8 mouse cellular contexts compared by ENCODE assay signal in the genomic region with DNA sequence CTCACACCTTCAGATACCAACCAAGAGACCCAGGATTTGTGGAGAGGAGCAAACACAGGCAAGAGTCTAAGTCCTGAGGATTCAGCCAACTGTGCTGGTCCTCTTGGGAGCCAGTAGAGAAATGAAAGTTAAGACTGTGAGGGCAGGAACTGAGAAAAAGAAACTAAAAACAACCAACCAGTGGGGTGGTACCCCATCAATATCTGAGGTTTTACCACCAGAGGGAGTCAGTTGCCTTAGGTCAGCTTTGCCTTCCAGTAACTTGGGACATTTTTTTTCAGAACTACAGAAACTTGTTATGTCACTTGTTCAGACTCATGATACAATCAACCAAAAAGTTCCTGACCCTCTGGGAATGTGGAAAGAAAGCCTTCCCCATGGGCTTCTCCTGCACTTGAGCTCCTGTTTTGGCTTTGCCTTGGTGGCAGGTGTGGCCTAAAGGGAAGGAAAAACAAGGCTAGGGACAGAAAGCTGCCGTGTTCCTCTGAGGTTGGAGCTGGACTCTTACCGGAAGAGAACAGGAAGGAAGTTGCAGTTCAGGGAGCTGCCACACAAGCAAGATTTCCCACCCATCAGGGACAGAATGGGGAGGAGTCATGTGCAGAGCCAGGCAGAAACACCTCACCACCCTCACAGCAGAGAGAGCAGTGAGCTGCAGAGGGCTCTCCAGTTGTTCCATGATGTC. TPM values are rescaled to one million over a fixed set of nuclear protein-coding genes. Genes with fewer than 3 reads are reported as not detected.
DNase-seq lines count a peak whose midpoint lies in the region; ATAC-seq and TF ChIP-seq lines count a peak whose summit lies in the region.

No protein-coding gene starts in this region.

- TF ChIP-seq CTCF in cerebellum, adult 2 months (IDR thresholded peaks at IDR 0.05; ENCODE audit: borderline replicate concordance, insufficient read depth, low read depth, low read length): no peak

- 0% methylated on average over 2 of the region's 2 CpGs for WGBS in macrophage (ENCODE audit: missing documents)
- 73% methylated on average over 2 of the region's 2 CpGs for WGBS in cerebellum, adult 2 months
- WGBS in midbrain, embryonic 16.5 days: 80% methylated on average over 2 of the region's 2 CpGs

- H3K9me3 ChIP-seq in midbrain, embryonic 16.5 days (replicated peaks; ENCODE audit: control insufficient read depth, low read length, poor library complexity, severe bottlenecking): no peaks in the 10 kb centered on the region

- peak overlapping the region; percentile 53 for H3K4me3 ChIP-seq in macrophage (ENCODE audit: inconsistent target)
- no peak overlapping the region for H3K4me3 ChIP-seq in cerebellum, adult 2 months (replicated peaks; ENCODE audit: insufficient read depth, low read depth, low read length)
- no peak overlapping the region for H3K4me3 ChIP-seq in midbrain, embryonic 16.5 days (ENCODE audit: low read depth, low read length)

- no peak overlapping the region for H3K9ac ChIP-seq in midbrain, embryonic 16.5 days (ENCODE audit: low read depth, low read length)

- peak overlapping the region; percentile 88 for H3K27ac ChIP-seq in macrophage
- H3K27ac ChIP-seq in cerebellum, adult 2 months (ENCODE audit: insufficient read depth, low read length): no peak overlapping the region; the same call in 1 of the 2 replicates
- no peak overlapping the region for H3K27ac ChIP-seq in midbrain, embryonic 16.5 days (ENCODE audit: low read length)

- no peaks in the 10 kb centered on the region for H3K27me3 ChIP-seq in cerebellum, adult 2 months (ENCODE audit: control insufficient read depth, insufficient read depth, low read length)
- H3K27me3 ChIP-seq in midbrain, embryonic 16.5 days (ENCODE audit: control insufficient read depth, insufficient read depth, low read depth, low read length): no peaks in the 10 kb centered on the region

- H3K4me2 ChIP-seq in midbrain, embryonic 16.5 days (ENCODE audit: low read length): no peak overlapping the region

- H3K79me2 ChIP-seq in macrophage (ENCODE audit: inconsistent target): peaks cover 92% of the 10 kb centered on the region

- peak; percentile 72 for DNase-seq in 3134 (ENCODE audit: extremely low read depth, insufficient read length, low spot score)
- peak; percentile 88 for DNase-seq in CD4-positive, CD25-positive, alpha-beta regulatory T cell, adult 2 months (ENCODE audit: low read depth, low spot score)
- peak; percentile 11 for DNase-seq in embryo, embryonic 10 days (ENCODE audit: low spot score)
- DNase-seq in kidney, adult 8-10 months: peak; percentile 7 to 26
- DNase-seq in cerebellum, adult 2 months: no peak
- DNase-seq in layer of hippocampus, postnatal 25 days (ENCODE audit: extremely low spot score in 1 of 2, low spot score in 1 of 2): no peak

- no peaks in the 10 kb centered on the region for H3K4me1 ChIP-seq in cerebellum, adult 2 months (ENCODE audit: control insufficient read depth, insufficient read depth, low read length)
- no peaks in the 10 kb centered on the region for H3K4me1 ChIP-seq in midbrain, embryonic 16.5 days (ENCODE audit: control insufficient read depth, insufficient read depth, low read length)

- ATAC-seq in midbrain, embryonic 16.5 days: no peak

- no peak for TF ChIP-seq POLR2A in cerebellum, adult 2 months (IDR thresholded peaks at IDR 0.05; ENCODE audit: borderline replicate concordance, insufficient read depth, low read length)

- H3K36me3 ChIP-seq in macrophage (ENCODE audit: inconsistent target): peaks cover 27% of the 10 kb centered on the region
- no peaks in the 10 kb centered on the region for H3K36me3 ChIP-seq in midbrain, embryonic 16.5 days (ENCODE audit: control insufficient read depth, insufficient read depth, low read length)

RNA-seq across cellular contexts. Expression of a gene that starts 18.9 kb away (rescaled TPM):
- 1,000 to 10,000 TPM in 3 of 26 experiments, 100 to 1,000 TPM in 23; 202 to 1,177 (median 682) TPM for total RNA-seq in macrophage (2018; cell fraction: chromatin; rRNA removed)
- 100 to 1,000 TPM; 132 to 424 (median 261) TPM for total RNA-seq in macrophage (2018; cell fraction: cytosol; rRNA removed)
- total RNA-seq in macrophage (2018; cell fraction: nucleus; rRNA removed): 1,000 to 10,000 TPM in 3 of 26 experiments, 100 to 1,000 TPM in 23; 228 to 1,113 (median 664) TPM
- 101 to 215 TPM (median 103 TPM) in 3 replicates for polyA plus RNA-seq in macrophage (2018)
- 1.6 TPM in 2 replicates for polyA plus RNA-seq in cerebellum, adult 2 months (2012; rRNA removed)
- 0.42 and 0.48 TPM in 2 replicates for polyA plus RNA-seq in midbrain, embryonic 16.5 days (2015; fragmentation: Nextera tagmentation; extraction: Ambion mirVana)
- under 1 TPM; 0.42 to 0.86 TPM for total RNA-seq in layer of hippocampus, postnatal 25 days (2021)

RNA-seq across cellular contexts. Expression of a gene that starts 45.5 kb away (rescaled TPM):
- 100 to 1,000 TPM in 15 of 26 experiments, 10 to 100 TPM in 11; 18.3 to 901 (median 119) TPM for total RNA-seq in macrophage (2018; cell fraction: chromatin; rRNA removed)
- 100 to 1,000 TPM in 12 of 26 experiments, 10 to 100 TPM in 14; 25.6 to 276 (median 99.0) TPM for total RNA-seq in macrophage (2018; cell fraction: cytosol; rRNA removed)
- total RNA-seq in macrophage (2018; cell fraction: nucleus; rRNA removed): 100 to 1,000 TPM in 15 of 26 experiments, 10 to 100 TPM in 11; 19.5 to 554 (median 129) TPM
- polyA plus RNA-seq in macrophage (2018): 8.9 to 43.2 TPM (median 17.1 TPM) in 3 replicates
- not detected in 2 replicates for polyA plus RNA-seq in cerebellum, adult 2 months (2012; rRNA removed)
- polyA plus RNA-seq in midbrain, embryonic 16.5 days (2015; fragmentation: Nextera tagmentation; extraction: Ambion mirVana): not detected in 2 replicates
- not detected for total RNA-seq in layer of hippocampus, postnatal 25 days (2021)

Comparison
In these comparisons a context has a peak if more than half of its experiments do, and no peak if none do; other contexts are left out.
1. DNase-seq: peak in 3134 (single experiment), CD4-positive, CD25-positive, alpha-beta regulatory T cell, adult 2 months (single experiment), embryo, embryonic 10 days (single experiment) and kidney, adult 8-10 months (2 of 2); none in cerebellum, adult 2 months (0 of 2) and layer of hippocampus, postnatal 25 days (0 of 2).
2. RNA of a gene that starts 18.9 kb away (polyA plus RNA-seq): 101 to 215 TPM in macrophage; 1.6 TPM in cerebellum, adult 2 months and 0.42 to 0.48 TPM in midbrain, embryonic 16.5 days; every median in the first group is over 10 times any median in the second.